Mouse (Mus musculus) lung, adult 18-20 months (tissue): Measurements from ENCODE around the gene Ank3.

Experiments used
- DNase-seq, 2 experiments: peaks; one replicate each; pipeline ENCODE4 v3.0.0; 2022; ENCODE audit warnings: mixed read lengths in 2 of 2

Gene Ank3

GRCm38 (mm10) chr10:69671505-69671904 lies 272.9 kb downstream of the Ank3 start:
- no peak for DNase-seq

DNA sequence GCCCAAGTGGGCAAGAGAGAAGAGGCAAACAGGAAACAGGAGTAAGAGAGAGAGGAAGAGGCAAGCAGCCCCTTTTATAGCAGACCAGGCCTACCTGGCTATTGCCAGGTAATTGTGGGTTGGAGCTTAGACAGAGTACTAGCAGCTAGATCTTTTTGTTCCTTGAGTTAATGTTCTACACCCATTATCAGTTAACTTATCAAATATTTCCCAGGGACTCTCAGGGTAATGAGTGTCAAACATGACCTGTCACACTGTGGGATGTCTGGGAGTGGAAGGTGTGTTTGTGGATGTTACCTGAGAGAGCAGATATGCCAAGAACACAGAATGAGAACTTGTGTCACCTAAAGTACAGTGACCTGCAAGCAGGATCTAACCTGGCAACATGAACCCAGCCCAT lies 274.0 kb downstream of the Ank3 start:
- no peak for DNase-seq

DNA sequence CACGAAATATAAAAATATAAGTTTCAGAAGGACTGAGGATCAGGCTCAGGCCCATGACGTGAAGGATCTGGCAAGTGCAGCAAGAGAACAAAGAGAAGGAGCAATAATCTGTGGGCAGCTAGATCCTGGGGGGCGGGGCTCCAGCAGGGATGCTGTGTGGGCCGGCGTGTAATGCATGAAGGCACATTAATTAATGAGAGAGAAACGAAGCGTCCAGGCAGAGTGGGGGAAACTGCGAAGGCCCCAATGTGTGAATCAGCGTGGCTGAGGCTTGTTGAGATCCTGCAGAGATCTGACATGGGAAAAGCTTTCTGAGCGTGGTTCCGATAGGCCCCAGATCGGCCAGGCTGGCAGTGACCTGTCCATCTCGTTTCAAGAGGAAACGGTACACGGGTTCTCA lies 279.7 kb downstream of the Ank3 start:
- DNase-seq = no peak

GRCm38 (mm10) chr10:69686336-69686735 lies 287.8 kb downstream of the Ank3 start:
- no peak for DNase-seq

GRCm38 (mm10) chr10:69689096-69689495 lies 290.5 kb downstream of the Ank3 start:
- no peak for DNase-seq

- no peak for DNase-seq
Measured at GRCm38 (mm10) chr10:69690131-69690960, 291.8 kb downstream of the Ank3 start.

- no peak for DNase-seq
Measured at GRCm38 (mm10) chr10:69690961-69691451, 292.4 kb downstream of the Ank3 start.

GRCm38 (mm10) chr10:69696019-69696418 lies 297.4 kb downstream of the Ank3 start:
- no peak for DNase-seq

DNA sequence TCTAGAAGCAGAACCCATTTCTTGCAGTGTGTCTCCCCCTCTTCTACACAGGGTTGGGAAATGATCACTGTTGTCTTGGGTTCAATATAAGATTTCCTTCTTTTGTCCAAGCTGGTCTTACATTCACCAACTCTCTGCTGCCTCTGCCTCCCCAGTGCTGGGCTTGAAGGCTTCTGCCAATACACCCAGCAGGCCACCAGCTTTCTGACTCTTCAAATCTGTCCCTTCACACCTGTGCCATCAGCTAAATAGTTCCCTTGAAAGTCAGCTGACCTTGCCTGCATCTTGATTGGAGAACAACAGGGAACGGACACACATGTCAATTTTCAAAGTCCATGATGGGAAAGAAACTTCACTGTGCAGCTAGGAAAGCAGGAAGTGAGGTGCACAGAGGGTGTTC lies 300.1 kb downstream of the Ank3 start:
- DNase-seq = no peak

DNA sequence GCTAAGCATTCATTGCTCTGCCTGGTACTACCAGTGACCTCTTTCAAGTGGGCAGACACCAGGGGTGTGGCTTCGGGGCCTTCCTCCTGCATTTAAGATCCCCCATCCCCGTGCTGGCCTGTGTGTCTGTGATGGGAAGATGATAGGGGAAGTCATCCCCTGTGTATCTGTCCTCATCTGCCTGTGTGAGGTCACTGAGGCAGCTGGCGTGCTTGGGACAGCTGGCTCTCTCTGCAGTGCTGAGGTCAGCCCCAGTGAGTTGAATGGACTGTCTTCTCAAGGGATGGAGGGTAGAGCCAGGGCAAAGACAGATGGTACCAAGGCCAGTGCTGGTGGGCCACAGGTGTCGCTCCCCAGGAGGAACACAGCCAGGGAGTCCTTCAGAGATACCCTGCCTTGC lies 302.7 kb downstream of the Ank3 start:
- no peak for DNase-seq

- no peak for DNase-seq
Measured at GRCm38 (mm10) chr10:69705806-69706768, 307.5 kb downstream of the Ank3 start.

GRCm38 (mm10) chr10:69706851-69707788 lies 308.5 kb downstream of the Ank3 start:
- peak in 1 of 2 experiments; percentile 5 for DNase-seq

GRCm38 (mm10) chr10:69707844-69708550 lies 309.4 kb downstream of the Ank3 start:
- no peak for DNase-seq

- DNase-seq = no peak
Measured at GRCm38 (mm10) chr10:69709631-69710030, 311.1 kb downstream of the Ank3 start.

GRCm38 (mm10) chr10:69710802-69711201 lies 312.2 kb downstream of the Ank3 start:
- no peak for DNase-seq

GRCm38 (mm10) chr10:69716907-69717306 lies 318.3 kb downstream of the Ank3 start:
- DNase-seq = no peak

- no peak for DNase-seq
Measured at GRCm38 (mm10) chr10:69719421-69719820, 320.8 kb downstream of the Ank3 start.

DNA sequence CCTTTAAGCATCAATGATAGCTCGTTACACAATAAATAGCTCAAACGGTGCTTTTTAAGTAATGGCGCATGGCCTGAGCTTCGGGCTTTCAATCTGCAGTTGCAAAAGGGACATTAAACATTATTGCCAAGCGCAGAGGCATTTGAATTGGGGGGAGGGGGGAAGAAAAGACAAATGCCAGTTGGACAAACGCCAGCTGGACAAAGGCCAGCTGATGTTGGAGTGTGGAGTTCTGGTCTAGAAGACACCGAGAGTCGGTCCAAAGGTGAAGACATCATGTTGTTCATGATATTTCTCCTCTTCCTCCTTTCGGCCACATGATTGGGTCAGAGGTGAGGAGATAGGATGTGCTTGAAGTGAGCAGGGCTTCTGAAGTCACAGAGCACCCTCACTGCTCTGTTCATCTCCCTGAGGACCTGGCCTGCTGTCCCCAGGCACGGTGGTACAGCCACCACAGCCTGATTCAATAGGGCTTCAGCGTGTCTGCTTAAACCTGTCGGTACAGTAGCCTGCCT lies 321.4 kb downstream of the Ank3 start:
- DNase-seq = no peak

DNA sequence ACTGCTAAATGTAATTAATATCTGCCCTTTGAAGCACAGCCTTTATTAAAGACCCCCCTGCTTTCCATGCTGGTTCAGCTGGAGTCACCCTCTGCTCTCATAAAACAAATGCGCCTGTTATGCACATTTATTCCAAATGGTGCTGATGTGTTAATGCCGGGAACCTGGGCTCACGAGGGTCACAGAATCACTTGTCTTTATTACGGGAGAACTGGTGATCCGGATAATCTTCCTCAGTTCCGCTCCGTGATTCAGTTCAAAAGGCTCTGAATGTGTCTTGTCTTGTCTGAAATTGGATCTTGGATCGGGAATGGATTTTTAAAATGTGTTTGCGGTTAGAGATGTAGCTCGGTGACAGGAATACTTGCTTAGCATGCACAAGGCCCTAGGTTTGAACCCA lies 321.9 kb downstream of the Ank3 start:
- no peak for DNase-seq

- no peak for DNase-seq
Measured at GRCm38 (mm10) chr10:69720899-69721490, 322.4 kb downstream of the Ank3 start.

GRCm38 (mm10) chr10:69724159-69724558 lies 325.6 kb downstream of the Ank3 start:
- no peak for DNase-seq
